Mouse (Mus musculus): Measurements from ENCODE around the gene Aoc2. TPM values are rescaled to one million over a fixed set of nuclear protein-coding genes. Genes with fewer than 3 reads are reported as not detected.
"Not testable (repeated sequence)": the region's sequence is repeated elsewhere in the genome, so short reads cannot be mapped to it uniquely, and the experiment has no call there.

Gene Aoc2
- polyA plus RNA-seq, 1 experiment: 1.2 TPM

DNA sequence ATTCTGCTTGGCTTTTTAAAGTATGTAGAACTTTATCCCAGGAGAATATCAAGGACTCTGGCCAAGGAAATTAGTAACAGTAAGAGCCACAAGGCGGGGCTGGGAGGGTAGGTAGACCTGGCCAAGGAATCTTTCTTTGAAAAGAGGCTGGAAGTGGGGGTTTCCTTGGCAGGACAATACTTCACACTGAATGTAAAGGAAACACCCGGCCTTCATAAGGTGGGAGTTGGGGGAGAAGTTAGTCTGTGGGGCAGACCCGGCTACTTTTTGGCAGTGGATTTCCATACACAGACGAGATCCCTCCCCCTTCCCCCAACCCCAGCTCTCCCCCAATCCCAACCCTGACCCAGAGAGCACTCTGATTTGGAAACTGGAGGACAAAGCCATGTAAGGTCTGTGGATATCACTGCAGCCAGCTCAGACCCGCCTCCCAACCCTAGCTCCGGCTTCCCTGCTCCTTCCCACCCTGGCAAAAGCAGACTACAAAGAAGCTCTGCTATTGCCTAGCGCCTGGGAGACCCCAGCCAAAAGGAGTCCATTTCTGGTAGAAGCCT is 5.6 kb downstream of the Aoc2 start, which contains the start of gene Aoc3:
Aoc3 (plus strand) TSS at position 235 of the 554 bp plus-strand sequence.
- H3K4me2 ChIP-seq (ENCODE audit: low read depth): no peak within 1 kb of the TSS
- no peak for TF ChIP-seq MYOD1 (IDR thresholded peaks at IDR 0.05; ENCODE audit: control insufficient read depth in 1 of 3, insufficient read length in 2 of 3, low read depth in 2 of 3)
- TF ChIP-seq MAX (IDR thresholded peaks at IDR 0.05; ENCODE audit: low read depth): no peak
- no peak for TF ChIP-seq E2F4 (IDR thresholded peaks at IDR 0.05; ENCODE audit: insufficient read depth)
- TF ChIP-seq SRF (IDR thresholded peaks at IDR 0.05; ENCODE audit: control insufficient read depth, insufficient read length, low read depth): no peak
- TF ChIP-seq TCF3 (IDR thresholded peaks at IDR 0.05; ENCODE audit: insufficient read length, low read depth): no peak
- TF ChIP-seq MYOG (IDR thresholded peaks at IDR 0.05; ENCODE audit: control insufficient read depth in 1 of 3, insufficient read depth in 1 of 3, insufficient read length in 2 of 3, low read depth in 2 of 3): no peak
- no peak for TF ChIP-seq TCF12 (IDR thresholded peaks at IDR 0.05; ENCODE audit: insufficient read depth, poor library complexity, severe bottlenecking)
- no peak for TF ChIP-seq USF1 (IDR thresholded peaks at IDR 0.05; ENCODE audit: low read depth)
- TF ChIP-seq REST (IDR thresholded peaks at IDR 0.05; ENCODE audit: insufficient read depth, insufficient read length): no peak
- no peak for TF ChIP-seq POLR2A (IDR thresholded peaks at IDR 0.05; ENCODE audit: insufficient read length, low read depth)
- TF ChIP-seq CEBPB (IDR thresholded peaks at IDR 0.05; ENCODE audit: insufficient read depth, poor library complexity, severe bottlenecking): no peak
- H3K4me3 ChIP-seq: no peak within 1 kb of the TSS

GRCm38 (mm10) chr11:101330961-101331360 is 6.1 kb downstream of the Aoc2 start:
- not testable (repeated sequence) for H3ac ChIP-seq (ENCODE audit: control insufficient read depth, insufficient read length); H3K4me3 ChIP-seq; H3K4me2 ChIP-seq (ENCODE audit: low read depth); H3K27me3 ChIP-seq (ENCODE audit: control insufficient read depth, insufficient read depth, insufficient read length); H3K36me3 ChIP-seq (ENCODE audit: control insufficient read depth, insufficient read depth); H3K79me2 ChIP-seq (ENCODE audit: control insufficient read depth, insufficient read depth)

More for the DNA sequence above, 5.6 kb downstream of the Aoc2 start, which contains the start of gene Aoc3:
- no peaks in the 10 kb centered on the region for H3K36me3 ChIP-seq (ENCODE audit: control insufficient read depth, insufficient read depth)
- H3K79me2 ChIP-seq (ENCODE audit: control insufficient read depth, insufficient read depth): no peaks in the 10 kb centered on the region
- H3ac ChIP-seq (ENCODE audit: control insufficient read depth, insufficient read length): no peak within 1 kb of the TSS
- no peaks in the 10 kb centered on the region for H3K27me3 ChIP-seq (ENCODE audit: control insufficient read depth, insufficient read depth, insufficient read length)

DNA sequence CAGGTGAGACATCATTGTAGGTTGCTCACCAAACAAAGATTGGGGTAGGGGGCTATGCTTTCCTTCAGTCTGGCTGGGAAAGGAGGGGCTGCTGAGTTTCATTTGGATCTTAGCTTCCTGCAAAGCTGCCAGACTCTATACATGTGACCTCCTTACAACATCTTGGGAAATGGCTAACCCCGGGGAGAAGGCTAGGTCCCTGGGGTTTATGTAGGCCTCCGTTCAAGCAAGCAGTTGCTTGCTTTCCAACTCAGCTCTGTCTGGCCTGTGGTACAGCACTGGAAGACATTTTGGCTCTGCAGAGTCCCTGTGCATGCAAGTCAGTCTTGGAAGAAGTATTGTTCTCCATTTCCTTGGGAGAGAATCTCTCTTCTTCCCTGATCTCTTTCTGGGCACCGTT is 7.7 kb downstream of the Aoc2 start:
- Histone ChIP-seq H3K4me3 (no peak overlapping the region), H3K36me3 (ENCODE audit: control insufficient read depth, insufficient read depth) (no peaks in the 10 kb centered on the region), H3K4me2 (ENCODE audit: low read depth) (no peak overlapping the region), H3K79me2 (ENCODE audit: control insufficient read depth, insufficient read depth) (no peaks in the 10 kb centered on the region), H3K27me3 (ENCODE audit: control insufficient read depth, insufficient read depth, insufficient read length) (no peaks in the 10 kb centered on the region), H3ac (ENCODE audit: control insufficient read depth, insufficient read length) (no peak overlapping the region)
- TF ChIP-seq E2F4 (IDR thresholded peaks at IDR 0.05; ENCODE audit: insufficient read depth) (no peak), POLR2A (IDR thresholded peaks at IDR 0.05; ENCODE audit: insufficient read length, low read depth) (no peak), REST (IDR thresholded peaks at IDR 0.05; ENCODE audit: insufficient read depth, insufficient read length) (no peak), TCF3 (IDR thresholded peaks at IDR 0.05; ENCODE audit: insufficient read length, low read depth) (no peak), MYOD1 (IDR thresholded peaks at IDR 0.05; ENCODE audit: control insufficient read depth in 1 of 3, insufficient read length in 2 of 3, low read depth in 2 of 3) (no peak), CEBPB (IDR thresholded peaks at IDR 0.05; ENCODE audit: insufficient read depth, poor library complexity, severe bottlenecking) (no peak), TCF12 (IDR thresholded peaks at IDR 0.05; ENCODE audit: insufficient read depth, poor library complexity, severe bottlenecking) (no peak), MYOG (IDR thresholded peaks at IDR 0.05; ENCODE audit: control insufficient read depth in 1 of 3, insufficient read depth in 1 of 3, insufficient read length in 2 of 3, low read depth in 2 of 3) (no peak)

- Histone ChIP-seq H3ac (ENCODE audit: control insufficient read depth, insufficient read length) (no peak overlapping the region), H3K27me3 (ENCODE audit: control insufficient read depth, insufficient read depth, insufficient read length) (no peaks in the 10 kb centered on the region), H3K4me2 (ENCODE audit: low read depth) (no peak overlapping the region), H3K79me2 (ENCODE audit: control insufficient read depth, insufficient read depth) (no peaks in the 10 kb centered on the region), H3K36me3 (ENCODE audit: control insufficient read depth, insufficient read depth) (no peaks in the 10 kb centered on the region), H3K4me3 (no peak overlapping the region)
- no peak for TF ChIP-seq MAX (IDR thresholded peaks at IDR 0.05; ENCODE audit: low read depth)
- TF ChIP-seq USF1 (IDR thresholded peaks at IDR 0.05; ENCODE audit: low read depth): no peak
- no peak for TF ChIP-seq TCF3 (IDR thresholded peaks at IDR 0.05; ENCODE audit: insufficient read length, low read depth)
- no peak for TF ChIP-seq MYOD1 (IDR thresholded peaks at IDR 0.05; ENCODE audit: control insufficient read depth in 1 of 3, insufficient read length in 2 of 3, low read depth in 2 of 3)
- no peak for TF ChIP-seq POLR2A (IDR thresholded peaks at IDR 0.05; ENCODE audit: insufficient read length, low read depth)
- TF ChIP-seq MYOG (IDR thresholded peaks at IDR 0.05; ENCODE audit: control insufficient read depth in 1 of 3, insufficient read depth in 1 of 3, insufficient read length in 2 of 3, low read depth in 2 of 3): no peak
- TF ChIP-seq CEBPB (IDR thresholded peaks at IDR 0.05; ENCODE audit: insufficient read depth, poor library complexity, severe bottlenecking): no peak
- TF ChIP-seq SRF (IDR thresholded peaks at IDR 0.05; ENCODE audit: control insufficient read depth, insufficient read length, low read depth): no peak
- TF ChIP-seq TCF12 (IDR thresholded peaks at IDR 0.05; ENCODE audit: insufficient read depth, poor library complexity, severe bottlenecking): no peak
- no peak for TF ChIP-seq POLR2AphosphoS2 (IDR thresholded peaks at IDR 0.05; ENCODE audit: insufficient read length, low read depth)
- TF ChIP-seq E2F4 (IDR thresholded peaks at IDR 0.05; ENCODE audit: insufficient read depth): no peak
- no peak for TF ChIP-seq REST (IDR thresholded peaks at IDR 0.05; ENCODE audit: insufficient read depth, insufficient read length)
These were observed 9.2 kb downstream of the Aoc2 start for GRCm38 (mm10) chr11:101334023-101334422.

DNA sequence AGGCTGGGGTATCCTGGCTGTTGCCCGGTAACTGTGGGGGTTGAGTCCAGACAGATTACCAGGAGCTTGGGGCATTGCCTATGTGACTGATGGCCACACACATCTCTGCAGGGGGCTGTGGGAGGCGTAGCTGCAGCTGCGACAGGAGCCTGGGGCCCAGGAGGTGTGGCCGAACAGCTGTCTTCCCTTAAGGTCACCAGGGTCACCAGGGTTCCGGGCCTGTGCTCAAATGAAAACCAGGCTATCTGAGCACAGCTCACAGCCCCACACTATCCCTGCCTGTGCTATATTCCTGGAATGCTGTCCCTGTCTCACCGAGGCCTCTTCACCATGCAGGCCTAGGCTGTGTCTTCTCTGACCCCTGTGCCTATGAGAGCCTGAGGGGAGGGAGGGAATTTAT is 9.7 kb downstream of the Aoc2 start:
- Histone ChIP-seq H3K4me2 (ENCODE audit: low read depth) (no peak overlapping the region), H3K4me3 (no peak overlapping the region), H3K36me3 (ENCODE audit: control insufficient read depth, insufficient read depth) (no peaks in the 10 kb centered on the region), H3K79me2 (ENCODE audit: control insufficient read depth, insufficient read depth) (no peaks in the 10 kb centered on the region), H3K27me3 (ENCODE audit: control insufficient read depth, insufficient read depth, insufficient read length) (no peaks in the 10 kb centered on the region), H3ac (ENCODE audit: control insufficient read depth, insufficient read length) (no peak overlapping the region)
- TF ChIP-seq REST (IDR thresholded peaks at IDR 0.05; ENCODE audit: insufficient read depth, insufficient read length) (no peak), USF1 (IDR thresholded peaks at IDR 0.05; ENCODE audit: low read depth) (no peak), MYOD1 (IDR thresholded peaks at IDR 0.05; ENCODE audit: control insufficient read depth in 1 of 3, insufficient read length in 2 of 3, low read depth in 2 of 3) (peak in 1 of 3 experiments; percentile 64), E2F4 (IDR thresholded peaks at IDR 0.05; ENCODE audit: insufficient read depth) (no peak), TCF12 (IDR thresholded peaks at IDR 0.05; ENCODE audit: insufficient read depth, poor library complexity, severe bottlenecking) (no peak), MYOG (IDR thresholded peaks at IDR 0.05; ENCODE audit: control insufficient read depth in 1 of 3, insufficient read depth in 1 of 3, insufficient read length in 2 of 3, low read depth in 2 of 3) (peak in 2 of 3 experiments; percentile 53 to 55), POLR2AphosphoS2 (IDR thresholded peaks at IDR 0.05; ENCODE audit: insufficient read length, low read depth) (no peak), MAX (IDR thresholded peaks at IDR 0.05; ENCODE audit: low read depth) (no peak), SRF (IDR thresholded peaks at IDR 0.05; ENCODE audit: control insufficient read depth, insufficient read length, low read depth) (no peak), TCF3 (IDR thresholded peaks at IDR 0.05; ENCODE audit: insufficient read length, low read depth) (no peak), CEBPB (IDR thresholded peaks at IDR 0.05; ENCODE audit: insufficient read depth, poor library complexity, severe bottlenecking) (no peak), POLR2A (IDR thresholded peaks at IDR 0.05; ENCODE audit: insufficient read length, low read depth) (no peak)
